Mouse (Mus musculus) thymus, adult 2 months (tissue): ENCODE data around the gene Slc4a2.

Experiments used
- CTCF ChIP-seq: fragments of 200-500 bp; IDR thresholded peaks from 2 replicates; pipeline ENCODE4 v1.5.1; 2012; ENCODE audit warnings: mild to moderate bottlenecking, control low read depth, low read length, moderate library complexity, borderline replicate concordance; ENCODE audit not compliant: control insufficient read depth, poor library complexity, insufficient read depth; ENCODE audit errors: extremely low read depth
- POLR2A ChIP-seq: fragments of 200-500 bp; IDR thresholded peaks from 2 replicates; pipeline ENCODE4 v1.6.1; 2012; ENCODE audit warnings: mild to moderate bottlenecking, low read length, control low read depth, moderate library complexity; ENCODE audit not compliant: control insufficient read depth, poor library complexity, insufficient read depth; ENCODE audit errors: extremely low read depth

DNA sequence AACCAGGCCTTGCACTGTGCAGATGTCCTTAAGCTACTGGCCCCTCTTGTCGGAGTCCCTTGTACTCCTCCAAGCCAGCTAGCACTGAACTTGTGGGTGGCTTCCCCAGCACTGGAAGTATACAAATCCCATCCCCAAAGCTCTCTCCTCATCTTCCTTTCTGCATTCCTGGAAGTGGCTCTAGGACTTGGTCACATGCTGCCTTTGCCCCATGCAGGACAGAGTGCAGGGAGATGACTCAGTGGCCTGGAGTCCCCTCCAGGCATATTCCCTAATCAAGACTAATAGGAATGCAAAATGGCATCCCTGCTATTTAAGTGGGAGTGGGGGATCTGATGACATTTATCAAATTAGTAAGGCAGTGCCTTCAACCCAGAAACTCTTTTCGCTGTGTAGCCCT, 11.6 kb upstream of the Slc4a2 start:
- TF ChIP-seq CTCF, result no peak
- no peak for TF ChIP-seq POLR2A
